Mouse (Mus musculus) liver, embryonic 15.5 days (tissue): ENCODE measurements around the gene Utp6. TPM values are rescaled to one million over a fixed set of nuclear protein-coding genes. Genes with fewer than 3 reads are reported as not detected.

Experiments used
- ATAC-seq: fragments of 200-750 bp; cut with Nextera tagmentation; 2 replicates; pipeline ENCODE4 v1.8.0; 2017; ENCODE audit warnings: moderate number of reproducible peaks, mild to moderate bottlenecking, moderate library complexity; ENCODE audit not compliant: insufficient read depth
- H3K27ac ChIP-seq: fragments of 300-500 bp; sonication (generic); replicated peaks from 2 replicates; pipeline ENCODE4 v1.5.1; 2015; ENCODE audit warnings: mild to moderate bottlenecking, inconsistent platforms
- H3K27me3 ChIP-seq: fragments of 300-500 bp; sonication (generic); 2 replicates; pipeline ENCODE4 v1.6.1; 2015; ENCODE audit warnings: mild to moderate bottlenecking, inconsistent platforms
- H3K36me3 ChIP-seq: fragments of 300-500 bp; sonication (generic); replicated peaks from 2 replicates; pipeline ENCODE4 v1.6.1; 2015; ENCODE audit warnings: moderate library complexity, mild to moderate bottlenecking, inconsistent platforms
- H3K4me1 ChIP-seq: fragments of 300-500 bp; sonication (generic); replicated peaks from 2 replicates; pipeline ENCODE4 v1.6.1; 2015; ENCODE audit warnings: inconsistent platforms
- H3K4me2 ChIP-seq: fragments of 300-500 bp; sonication (generic); 2 replicates; pipeline ENCODE4 v1.6.1; 2015; ENCODE audit warnings: moderate library complexity, mild to moderate bottlenecking, inconsistent platforms
- H3K4me3 ChIP-seq: fragments of 300-500 bp; sonication (generic); replicated peaks from 2 replicates; pipeline ENCODE4 v1.5.1; 2015; ENCODE audit warnings: mild to moderate bottlenecking, inconsistent platforms
- H3K9ac ChIP-seq: fragments of 300-500 bp; sonication (generic); 2 replicates; pipeline ENCODE4 v1.6.1; 2015; ENCODE audit warnings: moderate library complexity, mild to moderate bottlenecking, inconsistent platforms
- H3K9me3 ChIP-seq: fragments of 300-500 bp; sonication (generic); replicated peaks from 2 replicates; pipeline ENCODE4 v1.6.1; 2016; ENCODE audit warnings: inconsistent platforms
- WGBS: fragments of 180-500 bp; shearing (Covaris S2); methylation state at CpG from one replicate; pipeline ENCODE4 v1.1.7; 2015; ENCODE audit warnings: mixed read lengths; ENCODE audit not compliant: insufficient replicate concordance; 5-methylcytosine and 5-hydroxymethylcytosine counted together
- polyA plus RNA-seq: library from polyadenylated mRNA; unstranded; fragments of >200 nt; fragmentation: Nextera tagmentation; extraction: Ambion mirVana; gene quantifications from 2 replicates; pipeline ENCODE4 v1.2.1, GENCODE M21; 2015

Utp6 gene
- polyA plus RNA-seq, 1 experiment from 2014 or later: 20.2 TPM

- Histone ChIP-seq H3K4me3 (no peak overlapping the region), H3K4me2 (no peak overlapping the region), H3K4me1 (peaks cover 12% of the 10 kb centered on the region), H3K27ac (no peak overlapping the region), H3K9me3 (no peaks in the 10 kb centered on the region), H3K36me3 (peaks cover 81% of the 10 kb centered on the region), H3K9ac (no peak overlapping the region), H3K27me3 (no peaks in the 10 kb centered on the region)
- WGBS: 88% methylated on average over 3 of the region's 3 CpGs
- ATAC-seq: no peak
Observed at GRCm38 (mm10) chr11:79947265-79947664, 14.9 kb downstream of the Utp6 start.

GRCm38 (mm10) chr11:79943601-79944000 is 18.6 kb downstream of the Utp6 start:
- H3K27me3 ChIP-seq: no peaks in the 10 kb centered on the region
- no peaks in the 10 kb centered on the region for H3K9me3 ChIP-seq
- H3K27ac ChIP-seq: peak overlapping the region; percentile 39; the same call in 1 of the 2 replicates
- H3K9ac ChIP-seq: no peak overlapping the region
- 54% methylated on average over 7 of the region's 7 CpGs for WGBS
- ATAC-seq: no peak
- no peak overlapping the region for H3K4me3 ChIP-seq
- H3K36me3 ChIP-seq: peaks cover 84% of the 10 kb centered on the region
- H3K4me1 ChIP-seq: peaks cover 12% of the 10 kb centered on the region
- H3K4me2 ChIP-seq: no peak overlapping the region

GRCm38 (mm10) chr11:79943136-79943535 is 19.1 kb downstream of the Utp6 start:
- WGBS: 86% methylated on average over 8 of the region's 8 CpGs
- H3K9me3 ChIP-seq: no peaks in the 10 kb centered on the region
- peaks cover 84% of the 10 kb centered on the region for H3K36me3 ChIP-seq
- H3K4me3 ChIP-seq: no peak overlapping the region
- no peak overlapping the region for H3K9ac ChIP-seq
- peak overlapping the region; percentile 39; the same call in 1 of the 2 replicates for H3K27ac ChIP-seq
- peaks cover 12% of the 10 kb centered on the region for H3K4me1 ChIP-seq
- H3K27me3 ChIP-seq: no peaks in the 10 kb centered on the region
- no peak for ATAC-seq
- H3K4me2 ChIP-seq: no peak overlapping the region

GRCm38 (mm10) chr11:79935766-79936165 is 26.4 kb downstream of the Utp6 start:
- Histone ChIP-seq H3K36me3 (peaks cover 63% of the 10 kb centered on the region), H3K4me2 (no peak overlapping the region), H3K27ac (no peak overlapping the region), H3K9me3 (no peaks in the 10 kb centered on the region), H3K27me3 (no peaks in the 10 kb centered on the region), H3K4me3 (no peak overlapping the region), H3K9ac (no peak overlapping the region), H3K4me1 (no peaks in the 10 kb centered on the region)
- 76% methylated on average over 9 of the region's 9 CpGs for WGBS
- no peak for ATAC-seq

- Histone ChIP-seq H3K27ac (no peak overlapping the region), H3K36me3 (no peaks in the 10 kb centered on the region), H3K27me3 (no peaks in the 10 kb centered on the region), H3K9ac (no peak overlapping the region), H3K9me3 (no peaks in the 10 kb centered on the region), H3K4me3 (no peak overlapping the region), H3K4me2 (no peak overlapping the region), H3K4me1 (peaks cover 4% of the 10 kb centered on the region; the same call in 1 of the 2 replicates)
- no peak for ATAC-seq
- WGBS: 40% methylated on average over 1 of the region's 1 CpGs
Observed at GRCm38 (mm10) chr11:79922766-79923165, 39.4 kb downstream of the Utp6 start.

GRCm38 (mm10) chr11:79922157-79922556 is 40.0 kb downstream of the Utp6 start:
- 36% methylated on average over 3 of the region's 3 CpGs for WGBS

GRCm38 (mm10) chr11:79920505-79921025 is 41.6 kb downstream of the Utp6 start:
- Histone ChIP-seq H3K27me3 (no peaks in the 10 kb centered on the region; the same call in 1 of the 2 replicates), H3K9ac (no peak overlapping the region), H3K36me3 (no peaks in the 10 kb centered on the region), H3K27ac (no peak overlapping the region), H3K4me2 (no peak overlapping the region), H3K9me3 (no peaks in the 10 kb centered on the region), H3K4me1 (peaks cover 4% of the 10 kb centered on the region; the same call in 1 of the 2 replicates), H3K4me3 (no peak overlapping the region)
- ATAC-seq: no peak
- 55% methylated on average over 5 of the region's 5 CpGs for WGBS

More at GRCm38 (mm10) chr11:79922157-79922556, 40.0 kb downstream of the Utp6 start:
- ATAC-seq: no peak
- Histone ChIP-seq H3K27ac (no peak overlapping the region), H3K4me2 (no peak overlapping the region), H3K36me3 (no peaks in the 10 kb centered on the region), H3K27me3 (no peaks in the 10 kb centered on the region), H3K4me3 (no peak overlapping the region), H3K4me1 (peaks cover 4% of the 10 kb centered on the region; the same call in 1 of the 2 replicates), H3K9ac (no peak overlapping the region), H3K9me3 (no peaks in the 10 kb centered on the region)

- Histone ChIP-seq H3K4me2 (no peak overlapping the region), H3K27ac (no peak overlapping the region), H3K27me3 (no peaks in the 10 kb centered on the region; the same call in 1 of the 2 replicates), H3K9ac (no peak overlapping the region), H3K9me3 (no peaks in the 10 kb centered on the region), H3K4me1 (peaks cover 4% of the 10 kb centered on the region; the same call in 1 of the 2 replicates), H3K36me3 (no peaks in the 10 kb centered on the region), H3K4me3 (no peak overlapping the region)
- no peak for ATAC-seq
- WGBS: 18% methylated on average over 13 of the region's 13 CpGs
Observed at GRCm38 (mm10) chr11:79919685-79920504, 42.3 kb downstream of the Utp6 start.

- WGBS: 64% methylated on average over 9 of the region's 9 CpGs
- H3K4me3 ChIP-seq: no peak overlapping the region
- H3K9me3 ChIP-seq: no peaks in the 10 kb centered on the region
- no peak overlapping the region for H3K27ac ChIP-seq
- peaks cover 4% of the 10 kb centered on the region; the same call in 1 of the 2 replicates for H3K4me1 ChIP-seq
- H3K36me3 ChIP-seq: no peaks in the 10 kb centered on the region
- no peak overlapping the region for H3K4me2 ChIP-seq
- no peaks in the 10 kb centered on the region; the same call in 1 of the 2 replicates for H3K27me3 ChIP-seq
- no peak for ATAC-seq
- H3K9ac ChIP-seq: no peak overlapping the region
Observed at GRCm38 (mm10) chr11:79915696-79916349, 46.4 kb downstream of the Utp6 start.

GRCm38 (mm10) chr11:79908600-79909483 is 53.3 kb downstream of the Utp6 start:
- no peak for ATAC-seq
- no peak overlapping the region for H3K4me2 ChIP-seq

More at GRCm38 (mm10) chr11:79908600-79909483, 53.3 kb downstream of the Utp6 start:
- Histone ChIP-seq H3K27ac (no peak overlapping the region), H3K9ac (no peak overlapping the region), H3K9me3 (no peaks in the 10 kb centered on the region), H3K4me1 (no peaks in the 10 kb centered on the region), H3K36me3 (no peaks in the 10 kb centered on the region), H3K4me3 (no peak overlapping the region), H3K27me3 (no peaks in the 10 kb centered on the region)
- 66% methylated on average over 14 of the region's 14 CpGs for WGBS
